Mouse (Mus musculus) adrenal gland, postnatal 10 days (tissue): Measurements from ENCODE around the gene Paxbp1. TPM values are rescaled to one million over a fixed set of nuclear protein-coding genes. Genes with fewer than 3 reads are reported as not detected.
A peak's percentile ranks its signal among the peaks of the same experiment; 100 is the strongest.

Experiments
- DNase-seq: peaks from one replicate; pipeline ENCODE4 v3.0.0; 2021; ENCODE audit warnings: mixed read lengths
- total RNA-seq, 2 experiments: library from RNA; stranded (reverse); gene quantifications; 2 replicates each; pipeline ENCODE4 v1.2.3; 2021

Paxbp1 gene
- total RNA-seq, 2 experiments from 2014 or later = 35.3 to 55.6 TPM

GRCm38 (mm10) chr16:91056043-91056821 is 11.9 kb upstream of the Paxbp1 start:
- DNase-seq = no peak

- no peak for DNase-seq
These were observed 10.8 kb upstream of the Paxbp1 start for GRCm38 (mm10) chr16:91055150-91055549.

- no peak for DNase-seq
These were observed 9.3 kb upstream of the Paxbp1 start for GRCm38 (mm10) chr16:91053599-91053998.

GRCm38 (mm10) chr16:91045511-91045910 is 1.2 kb upstream of the Paxbp1 start:
- DNase-seq = peak; percentile 50

GRCm38 (mm10) chr16:91043461-91044248 is 688 bp downstream of the Paxbp1 start:
- peak; percentile 70 for DNase-seq

- DNase-seq = peak; percentile 48
These were observed 1.7 kb downstream of the Paxbp1 start for GRCm38 (mm10) chr16:91042640-91043039.

GRCm38 (mm10) chr16:91035866-91036265 is 8.5 kb downstream of the Paxbp1 start:
- DNase-seq = no peak

GRCm38 (mm10) chr16:91030751-91031150 is 13.6 kb downstream of the Paxbp1 start:
- DNase-seq = no peak

GRCm38 (mm10) chr16:91029901-91030300 is 14.4 kb downstream of the Paxbp1 start:
- no peak for DNase-seq

GRCm38 (mm10) chr16:91029161-91029743 is 15.1 kb downstream of the Paxbp1 start:
- DNase-seq = no peak

- DNase-seq = no peak
These were observed 18.1 kb downstream of the Paxbp1 start for GRCm38 (mm10) chr16:91026290-91026689.

GRCm38 (mm10) chr16:91023384-91023783 is 21.0 kb downstream of the Paxbp1 start:
- DNase-seq = peak; percentile 23

GRCm38 (mm10) chr16:91020842-91021483 is 23.4 kb downstream of the Paxbp1 start:
- DNase-seq = no peak

- no peak for DNase-seq
These were observed 24.9 kb downstream of the Paxbp1 start for GRCm38 (mm10) chr16:91019476-91019875.

GRCm38 (mm10) chr16:91015761-91016160 is 28.6 kb downstream of the Paxbp1 start:
- no peak for DNase-seq

- no peak for DNase-seq
These were observed 32.5 kb downstream of the Paxbp1 start for GRCm38 (mm10) chr16:91011847-91012246.

GRCm38 (mm10) chr16:91011021-91011683 is 33.2 kb downstream of the Paxbp1 start, which contains the start of gene Synj1:
Gene Synj1, minus strand, starts transcription at chr16:91011308.
- DNase-seq = peak; percentile 92

- no peak for DNase-seq
These were observed 33.7 kb downstream of the Paxbp1 start for GRCm38 (mm10) chr16:91010581-91011020.

- DNase-seq = no peak
These were observed 34.3 kb downstream of the Paxbp1 start for GRCm38 (mm10) chr16:91009942-91010529.

GRCm38 (mm10) chr16:91004915-91005538 is 39.3 kb downstream of the Paxbp1 start:
- no peak for DNase-seq

GRCm38 (mm10) chr16:91001098-91001497 is 43.2 kb downstream of the Paxbp1 start:
- no peak for DNase-seq
